Mouse (Mus musculus): ENCODE data around the gene Gm6217. TPM values are rescaled to one million over a fixed set of nuclear protein-coding genes. Genes with fewer than 3 reads are reported as not detected.
"Not testable (repeated sequence)": the region's sequence is repeated elsewhere in the genome, so short reads cannot be mapped to it uniquely, and the experiment has no call there.

The Gm6217 gene
- polyA plus RNA-seq, 1 experiment: not detected

DNA sequence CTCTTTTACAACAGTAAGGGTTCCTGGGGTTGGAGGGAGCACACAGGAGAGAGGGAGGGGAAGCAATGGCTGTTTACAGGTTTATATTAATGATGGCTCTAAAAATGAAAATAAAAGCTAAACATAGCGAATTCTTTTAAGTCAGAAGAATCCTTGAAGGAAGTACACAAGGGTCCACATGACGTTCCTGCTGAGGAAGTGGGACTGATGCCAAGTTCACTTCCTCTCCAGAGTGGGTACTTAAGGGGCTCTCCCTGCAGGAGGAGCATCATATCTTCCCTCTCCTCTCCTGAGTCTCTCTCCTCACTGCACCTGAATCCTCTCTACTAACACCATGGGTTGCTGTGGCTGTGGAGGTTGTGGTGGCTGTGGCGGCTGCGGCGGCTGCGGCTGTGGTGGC lies 6.5 kb downstream of the Gm6217 start, which contains the start of gene A030014E15Rik:
Gene A030014E15Rik (plus strand): TSS at position 268 of the 400 bp plus-strand sequence.
- H3K36me3 ChIP-seq (ENCODE audit: control insufficient read depth, insufficient read depth, low read length): no peaks in the 10 kb centered on the region
- H3K27ac ChIP-seq (ENCODE audit: insufficient read depth, low read length): no peak within 1 kb of the TSS
- H3K27me3 ChIP-seq (ENCODE audit: control insufficient read depth, insufficient read depth, low read length): no peaks in the 10 kb centered on the region
- DNase-seq (ENCODE audit: low read depth in 1 of 2, low spot score in 2 of 2): no peak
- no peak for TF ChIP-seq POLR2A (IDR thresholded peaks at IDR 0.05; ENCODE audit: low read depth, low read length)
- no peak for TF ChIP-seq CTCF (IDR thresholded peaks at IDR 0.05; ENCODE audit: extremely low read depth, insufficient read depth, insufficient read length, insufficient replicate concordance)
- H3K4me1 ChIP-seq (ENCODE audit: control insufficient read depth, insufficient read depth, insufficient read length): no peaks in the 10 kb centered on the region
- no peak within 1 kb of the TSS for H3K4me3 ChIP-seq (ENCODE audit: extremely low read depth, insufficient read depth, insufficient read length)
- WGBS: 78% methylated on average over 6 of the region's 6 CpGs

DNA sequence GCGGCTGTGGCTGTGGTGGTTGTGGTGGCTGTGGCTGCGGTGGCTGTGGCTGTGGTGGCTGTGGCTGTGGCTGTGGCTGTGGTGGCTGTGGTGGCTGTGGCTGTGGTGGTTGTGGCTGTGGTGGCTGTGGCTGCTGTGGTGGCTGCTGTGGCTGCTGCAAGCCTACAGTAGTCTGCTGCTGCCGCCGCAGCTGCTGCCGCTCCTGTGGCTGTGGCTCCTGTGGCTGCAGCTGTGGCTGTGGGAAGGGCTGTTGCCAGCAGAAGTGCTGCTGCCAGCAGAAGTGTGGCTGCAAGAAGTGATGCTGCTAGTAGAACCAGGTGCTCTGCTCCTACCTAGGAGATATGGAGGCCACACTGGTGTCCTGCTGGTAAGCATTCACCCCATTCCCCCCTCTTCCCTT lies 17.8 kb downstream of the Gm6217 start:
- not testable (repeated sequence) for H3K27ac ChIP-seq (ENCODE audit: insufficient read depth, low read length); H3K27me3 ChIP-seq (ENCODE audit: control insufficient read depth, insufficient read depth, low read length); DNase-seq (ENCODE audit: low read depth in 1 of 2, low spot score in 2 of 2); H3K4me3 ChIP-seq (ENCODE audit: extremely low read depth, insufficient read depth, insufficient read length); H3K4me1 ChIP-seq (ENCODE audit: control insufficient read depth, insufficient read depth, insufficient read length); H3K36me3 ChIP-seq (ENCODE audit: control insufficient read depth, insufficient read depth, low read length)
- 78% methylated on average over 5 of the region's 5 CpGs for WGBS

DNA sequence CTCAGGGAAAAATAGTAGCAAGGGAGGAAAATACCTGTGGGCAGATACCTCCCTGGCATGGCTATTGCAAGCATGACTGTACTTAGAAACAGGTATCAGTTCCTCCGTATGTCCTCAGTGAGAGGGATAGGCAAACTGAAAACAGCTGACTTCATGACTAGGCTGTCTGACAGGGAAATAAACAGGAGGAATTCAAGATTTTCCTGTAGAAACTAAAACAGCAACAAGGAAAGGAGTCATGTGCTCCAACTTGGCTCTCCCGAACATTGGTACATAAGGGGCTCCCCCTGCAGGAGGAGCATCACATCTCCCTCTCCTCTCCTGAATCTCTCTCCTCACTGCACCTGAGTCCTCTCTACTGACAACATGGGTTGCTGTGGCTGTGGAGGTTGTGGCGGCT lies 18.2 kb downstream of the Gm6217 start, which contains the start of gene A030005L19Rik:
Gene A030005L19Rik (plus strand): TSS at position 301 of the 400 bp plus-strand sequence.
- 90% methylated on average over 3 of the region's 3 CpGs for WGBS
- DNase-seq (ENCODE audit: low read depth in 1 of 2, low spot score in 2 of 2): no peak

DNA sequence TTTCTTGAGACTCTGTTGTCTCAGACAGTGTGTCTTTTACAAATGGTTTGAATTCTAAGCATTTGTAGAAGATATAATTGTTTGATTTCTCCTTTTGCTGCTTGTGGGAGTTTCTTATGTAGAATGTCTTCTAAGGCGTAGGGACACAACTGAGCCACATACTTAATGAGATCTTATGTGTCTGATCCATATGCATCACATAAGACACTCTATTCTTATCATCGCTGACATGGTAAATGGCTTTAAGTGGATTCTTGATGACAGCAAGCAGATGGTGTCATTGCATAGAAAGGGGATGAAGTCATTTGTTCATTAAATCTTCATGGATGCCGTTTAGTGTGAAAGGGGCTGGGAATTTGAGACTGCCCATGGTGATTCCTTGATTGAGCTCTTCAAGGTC lies 25.3 kb downstream of the Gm6217 start:
- WGBS: 89% methylated on average over 3 of the region's 3 CpGs
- Histone ChIP-seq H3K36me3 (ENCODE audit: control insufficient read depth, insufficient read depth, low read length) (peaks cover 7% of the 10 kb centered on the region; the same call in 1 of the 2 replicates), H3K4me3 (ENCODE audit: extremely low read depth, insufficient read depth, insufficient read length) (no peak overlapping the region), H3K4me1 (ENCODE audit: control insufficient read depth, insufficient read depth, insufficient read length) (no peaks in the 10 kb centered on the region), H3K27ac (ENCODE audit: insufficient read depth, low read length) (no peak overlapping the region), H3K27me3 (ENCODE audit: control insufficient read depth, insufficient read depth, low read length) (no peaks in the 10 kb centered on the region)
- TF ChIP-seq POLR2A (IDR thresholded peaks at IDR 0.05; ENCODE audit: low read depth, low read length): no peak
- no peak for TF ChIP-seq CTCF (IDR thresholded peaks at IDR 0.05; ENCODE audit: extremely low read depth, insufficient read depth, insufficient read length, insufficient replicate concordance)
- no peak for DNase-seq (ENCODE audit: low read depth in 1 of 2, low spot score in 2 of 2)

More for the DNA sequence above, 18.2 kb downstream of the Gm6217 start, which contains the start of gene A030005L19Rik:
- no peaks in the 10 kb centered on the region for H3K36me3 ChIP-seq (ENCODE audit: control insufficient read depth, insufficient read depth, low read length)
- H3K4me3 ChIP-seq (ENCODE audit: extremely low read depth, insufficient read depth, insufficient read length): no peak within 1 kb of the TSS
- no peaks in the 10 kb centered on the region for H3K4me1 ChIP-seq (ENCODE audit: control insufficient read depth, insufficient read depth, insufficient read length)
- TF ChIP-seq POLR2A (IDR thresholded peaks at IDR 0.05; ENCODE audit: low read depth, low read length): no peak
- no peak for TF ChIP-seq CTCF (IDR thresholded peaks at IDR 0.05; ENCODE audit: extremely low read depth, insufficient read depth, insufficient read length, insufficient replicate concordance)
- no peak within 1 kb of the TSS for H3K27ac ChIP-seq (ENCODE audit: insufficient read depth, low read length)
- no peaks in the 10 kb centered on the region for H3K27me3 ChIP-seq (ENCODE audit: control insufficient read depth, insufficient read depth, low read length)

DNA sequence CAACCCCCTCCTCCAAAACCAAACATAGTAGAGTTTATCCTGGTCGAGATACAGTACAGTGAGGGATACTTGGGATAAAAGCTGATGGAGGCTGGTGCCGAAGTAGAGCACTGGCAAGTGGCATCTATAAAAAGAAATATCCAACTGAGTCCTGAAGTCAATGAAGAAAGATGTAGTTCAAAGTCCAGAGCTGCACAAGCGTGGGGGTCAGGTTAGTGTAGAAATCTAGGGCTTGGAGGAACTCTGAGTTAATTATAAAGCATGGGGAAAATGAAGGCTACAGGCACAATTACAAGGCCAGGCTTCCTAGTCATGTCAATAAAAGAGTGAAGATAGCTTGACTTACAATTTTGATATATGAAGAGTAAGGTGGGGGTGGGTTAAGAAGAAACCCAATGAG lies 30.0 kb downstream of the Gm6217 start:
- no peak for DNase-seq (ENCODE audit: low read depth in 1 of 2, low spot score in 2 of 2)
- TF ChIP-seq POLR2A (IDR thresholded peaks at IDR 0.05; ENCODE audit: low read depth, low read length) (no peak), CTCF (IDR thresholded peaks at IDR 0.05; ENCODE audit: extremely low read depth, insufficient read depth, insufficient read length, insufficient replicate concordance) (no peak)
- no peak overlapping the region for H3K4me3 ChIP-seq (ENCODE audit: extremely low read depth, insufficient read depth, insufficient read length)
- H3K36me3 ChIP-seq (ENCODE audit: control insufficient read depth, insufficient read depth, low read length): peaks cover 10% of the 10 kb centered on the region
- H3K4me1 ChIP-seq (ENCODE audit: control insufficient read depth, insufficient read depth, insufficient read length): no peaks in the 10 kb centered on the region
- H3K27ac ChIP-seq (ENCODE audit: insufficient read depth, low read length): no peak overlapping the region; the same call in 1 of the 2 replicates
- WGBS: 91% methylated on average over 3 of the region's 3 CpGs
- no peaks in the 10 kb centered on the region for H3K27me3 ChIP-seq (ENCODE audit: control insufficient read depth, insufficient read depth, low read length)

DNA sequence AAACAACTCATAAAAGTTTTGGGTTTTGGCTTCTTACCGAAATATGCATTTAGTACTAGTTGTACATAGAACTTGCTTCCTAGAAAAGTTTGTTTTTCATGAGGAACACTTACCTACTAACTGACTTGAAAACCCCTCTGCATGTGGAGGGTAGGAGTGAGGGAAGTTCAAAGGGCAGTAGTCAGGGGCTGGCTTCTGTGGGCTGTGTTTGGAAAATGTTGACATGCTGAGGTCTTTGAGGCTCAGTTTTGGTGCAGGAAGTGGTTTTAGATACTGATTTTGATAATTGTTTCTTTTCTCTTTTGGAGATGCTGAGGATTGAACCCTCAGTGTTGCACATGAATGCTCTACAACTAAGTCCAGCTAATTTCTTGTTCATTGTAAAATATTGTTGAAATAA lies 30.6 kb downstream of the Gm6217 start:
- Histone ChIP-seq H3K36me3 (ENCODE audit: control insufficient read depth, insufficient read depth, low read length) (peaks cover 11% of the 10 kb centered on the region), H3K27ac (ENCODE audit: insufficient read depth, low read length) (no peak overlapping the region), H3K27me3 (ENCODE audit: control insufficient read depth, insufficient read depth, low read length) (no peaks in the 10 kb centered on the region), H3K4me1 (ENCODE audit: control insufficient read depth, insufficient read depth, insufficient read length) (no peaks in the 10 kb centered on the region), H3K4me3 (ENCODE audit: extremely low read depth, insufficient read depth, insufficient read length) (no peak overlapping the region)
- 70% methylated on average over 1 of the region's 1 CpGs for WGBS
- TF ChIP-seq POLR2A (IDR thresholded peaks at IDR 0.05; ENCODE audit: low read depth, low read length) (no peak), CTCF (IDR thresholded peaks at IDR 0.05; ENCODE audit: extremely low read depth, insufficient read depth, insufficient read length, insufficient replicate concordance) (no peak)
- DNase-seq (ENCODE audit: low read depth in 1 of 2, low spot score in 2 of 2): peak in 1 of 2 experiments; percentile 25

DNA sequence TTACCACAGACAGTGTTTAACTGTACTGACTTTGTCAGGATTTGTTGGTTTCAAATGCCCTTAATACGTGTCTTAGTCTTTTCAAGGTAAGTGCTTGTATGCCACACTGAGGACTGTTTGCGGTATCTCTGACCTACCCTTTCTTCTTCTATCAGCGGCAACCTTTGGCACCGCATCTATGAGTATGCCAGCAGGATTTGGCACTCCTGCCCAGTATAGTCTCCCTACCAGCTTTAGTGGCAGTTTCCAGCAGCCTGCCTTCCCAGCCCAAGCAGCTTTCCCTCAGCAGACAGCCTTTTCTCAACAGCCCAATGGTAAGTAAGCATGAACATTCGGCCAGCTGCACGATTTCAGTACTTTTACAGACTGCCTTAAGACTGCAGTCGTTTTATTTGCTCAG lies 37.9 kb downstream of the Gm6217 start:
- no peak for DNase-seq (ENCODE audit: low read depth in 1 of 2, low spot score in 2 of 2)
- Histone ChIP-seq H3K36me3 (ENCODE audit: control insufficient read depth, insufficient read depth, low read length) (peaks cover 13% of the 10 kb centered on the region), H3K27me3 (ENCODE audit: control insufficient read depth, insufficient read depth, low read length) (no peaks in the 10 kb centered on the region), H3K27ac (ENCODE audit: insufficient read depth, low read length) (0 out of 2 replicates have a peak overlapping the region, but pooled peaks have one; percentile 38), H3K4me3 (ENCODE audit: extremely low read depth, insufficient read depth, insufficient read length) (no peak overlapping the region), H3K4me1 (ENCODE audit: control insufficient read depth, insufficient read depth, insufficient read length) (no peaks in the 10 kb centered on the region)
- TF ChIP-seq POLR2A (IDR thresholded peaks at IDR 0.05; ENCODE audit: low read depth, low read length): no peak
- no peak for TF ChIP-seq CTCF (IDR thresholded peaks at IDR 0.05; ENCODE audit: extremely low read depth, insufficient read depth, insufficient read length, insufficient replicate concordance)
- 93% methylated on average over 7 of the region's 7 CpGs for WGBS

Other genes with a start within 250 kb of the Gm6217 start
- gene Mff, start 206.5 kb downstream of the Gm6217 start, polyA plus RNA-seq (2012; rRNA removed): 31.6 and 34.8 TPM in 2 replicates
- gene Tm4sf20, start 162.9 kb downstream of the Gm6217 start, polyA plus RNA-seq (2012; rRNA removed): not detected in 2 replicates
- not detected in 2 replicates for gene Gm47791, start 160.2 kb downstream of the Gm6217 start, polyA plus RNA-seq (2012; rRNA removed)
- gene Agfg1, start 91.9 kb downstream of the Gm6217 start, polyA plus RNA-seq (2012; rRNA removed): 32.2 and 41.1 TPM in 2 replicates
- 1.2 and 1.4 TPM in 2 replicates for gene A030005L19Rik, start 18.1 kb downstream of the Gm6217 start, polyA plus RNA-seq (2012; rRNA removed)
- gene A030014E15Rik, start 6.5 kb downstream of the Gm6217 start, polyA plus RNA-seq (2012; rRNA removed): not detected in 2 replicates
- gene A030003K21Rik, start 12.0 kb upstream of the Gm6217 start, polyA plus RNA-seq (2012; rRNA removed): not detected in 2 replicates
- gene Gm7544, start 24.6 kb upstream of the Gm6217 start, polyA plus RNA-seq (2012; rRNA removed): not detected in 2 replicates
- not detected in 2 replicates for gene Gm47955, start 28.9 kb upstream of the Gm6217 start, polyA plus RNA-seq (2012; rRNA removed)
- gene Gm47959, start 69.1 kb upstream of the Gm6217 start, polyA plus RNA-seq (2012; rRNA removed): not detected in 2 replicates
- 0.13 and 0.21 TPM in 2 replicates for gene Slc19a3, start 107.0 kb upstream of the Gm6217 start, polyA plus RNA-seq (2012; rRNA removed)
- gene Krtap28-10, start 111.1 kb upstream of the Gm6217 start, polyA plus RNA-seq (2012; rRNA removed): not detected in 2 replicates
- gene Gm47969, start 113.5 kb upstream of the Gm6217 start, polyA plus RNA-seq (2012; rRNA removed): not detected in 2 replicates
- gene A030005K14Rik, start 128.0 kb upstream of the Gm6217 start, polyA plus RNA-seq (2012; rRNA removed): not detected in 2 replicates
- gene Krtap28-13, start 129.5 kb upstream of the Gm6217 start, polyA plus RNA-seq (2012; rRNA removed): not detected in 2 replicates
- not detected in 2 replicates for gene Ccl20, start 185.4 kb upstream of the Gm6217 start, polyA plus RNA-seq (2012; rRNA removed)
- gene Daw1, start 228.4 kb upstream of the Gm6217 start, polyA plus RNA-seq (2012; rRNA removed): not detected in 2 replicates

Measured in spleen, adult 2 months (tissue).